Mouse (Mus musculus) heart, adult 11 months (tissue): ENCODE results near the gene Gsto1.

Source experiments
- DNase-seq: peaks from one replicate; pipeline ENCODE4 v3.0.0; 2022

Gene Gsto1

GRCm38 (mm10) chr19:47857957-47858942 lies 3.5 kb downstream of the Gsto1 start:
- peak; percentile 86 for DNase-seq

- DNase-seq, result peak; percentile 56
These were observed 4.4 kb downstream of the Gsto1 start for GRCm38 (mm10) chr19:47859180-47859579.

GRCm38 (mm10) chr19:47862581-47862980 lies 7.8 kb downstream of the Gsto1 start:
- peak; percentile 91 for DNase-seq

GRCm38 (mm10) chr19:47864051-47864450 lies 9.3 kb downstream of the Gsto1 start:
- peak; percentile 87 for DNase-seq

- peak; percentile 64 for DNase-seq
These were observed 10.0 kb downstream of the Gsto1 start for GRCm38 (mm10) chr19:47864721-47865120.

- DNase-seq, result peak; percentile 100
These were observed 10.7 kb downstream of the Gsto1 start, which contains the start of gene Gsto2 for GRCm38 (mm10) chr19:47865353-47865947. TSS of gene Gsto2 (plus strand) at chr19:47865534.

- DNase-seq, result peak; percentile 73
These were observed 12.9 kb downstream of the Gsto1 start for GRCm38 (mm10) chr19:47867628-47868175.

- no peak for DNase-seq
These were observed 14.2 kb downstream of the Gsto1 start for GRCm38 (mm10) chr19:47868951-47869350.

- DNase-seq, result peak; percentile 50
These were observed 14.7 kb downstream of the Gsto1 start for GRCm38 (mm10) chr19:47869516-47869915.

GRCm38 (mm10) chr19:47870102-47870666 lies 15.4 kb downstream of the Gsto1 start:
- peak; percentile 70 for DNase-seq

GRCm38 (mm10) chr19:47871515-47871914 lies 16.7 kb downstream of the Gsto1 start:
- no peak for DNase-seq

GRCm38 (mm10) chr19:47876252-47876651 lies 21.5 kb downstream of the Gsto1 start:
- DNase-seq, result no peak

- peak; percentile 74 for DNase-seq
These were observed 26.8 kb downstream of the Gsto1 start for GRCm38 (mm10) chr19:47881538-47881937.

- DNase-seq, result peak; percentile 92
These were observed 27.5 kb downstream of the Gsto1 start for GRCm38 (mm10) chr19:47882151-47882881.

GRCm38 (mm10) chr19:47882882-47883254 lies 28.1 kb downstream of the Gsto1 start:
- no peak for DNase-seq

- DNase-seq, result peak; percentile 83
These were observed 29.7 kb downstream of the Gsto1 start for GRCm38 (mm10) chr19:47884296-47885085.

- DNase-seq, result peak; percentile 94
These were observed 30.5 kb downstream of the Gsto1 start for GRCm38 (mm10) chr19:47885191-47885743.

- no peak for DNase-seq
These were observed 31.1 kb downstream of the Gsto1 start for GRCm38 (mm10) chr19:47885886-47886285.

- DNase-seq, result peak; percentile 97
These were observed 31.8 kb downstream of the Gsto1 start for GRCm38 (mm10) chr19:47886617-47887016.

GRCm38 (mm10) chr19:47887417-47887816 lies 32.6 kb downstream of the Gsto1 start:
- DNase-seq, result peak; percentile 97

GRCm38 (mm10) chr19:47888037-47888436 lies 33.3 kb downstream of the Gsto1 start:
- DNase-seq, result peak; percentile 92
